Mouse (Mus musculus): ENCODE results near the gene Plppr3.

Gene Plppr3

DNA sequence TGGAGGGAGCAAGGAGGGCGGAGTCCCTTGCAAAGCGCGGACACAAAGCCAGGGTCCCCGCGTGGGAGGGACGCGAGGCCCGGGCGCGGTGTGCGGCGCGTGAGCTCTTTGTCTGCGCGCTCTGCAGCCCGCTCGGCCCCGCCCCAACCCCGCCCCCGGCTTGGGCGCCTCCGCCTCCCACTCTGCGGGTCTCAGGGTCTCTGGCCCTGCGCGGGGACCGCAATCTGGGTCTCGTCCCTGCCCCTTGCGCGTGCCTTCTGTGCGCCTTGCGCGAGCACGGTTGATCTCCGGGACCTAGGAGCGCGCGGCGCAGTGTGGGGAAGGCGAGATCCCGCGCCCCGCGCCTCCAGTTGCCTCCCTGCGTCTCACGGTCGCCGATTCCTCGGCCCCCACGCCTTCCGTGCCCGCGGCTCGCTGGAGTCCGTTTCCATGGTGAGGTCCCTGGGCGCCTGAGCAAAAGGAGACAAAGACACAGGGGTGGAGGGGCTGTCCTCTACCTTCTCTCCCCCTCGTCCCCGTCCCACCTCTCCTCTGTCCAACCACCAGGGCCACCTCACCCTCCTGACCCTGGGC lies at the start of gene Plppr3, which contains the start of gene Prtn3:
Gene Plppr3, minus strand, starts transcription at position 345 of the 573 bp plus-strand sequence.
Gene Prtn3, plus strand, starts transcription at position 187 of the 573 bp plus-strand sequence.
- DNase-seq (ENCODE audit: low spot score in 2 of 2): no peak

DNA sequence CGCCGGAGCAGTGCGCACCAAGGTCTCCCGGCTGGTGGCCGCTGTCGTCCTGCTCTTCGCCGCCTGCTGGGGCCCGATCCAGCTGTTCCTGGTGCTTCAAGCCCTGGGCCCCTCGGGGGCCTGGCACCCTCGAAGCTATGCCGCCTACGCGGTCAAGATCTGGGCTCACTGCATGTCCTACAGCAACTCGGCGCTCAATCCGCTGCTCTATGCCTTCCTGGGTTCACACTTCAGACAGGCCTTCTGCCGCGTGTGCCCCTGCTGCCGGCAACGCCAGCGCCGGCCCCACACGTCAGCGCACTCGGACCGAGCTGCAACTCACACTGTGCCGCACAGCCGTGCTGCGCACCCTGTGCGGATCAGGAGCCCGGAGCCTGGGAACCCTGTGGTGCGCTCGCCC lies 47.1 kb upstream of the Plppr3 start:
- no peak for DNase-seq (ENCODE audit: low spot score in 2 of 2)

DNA sequence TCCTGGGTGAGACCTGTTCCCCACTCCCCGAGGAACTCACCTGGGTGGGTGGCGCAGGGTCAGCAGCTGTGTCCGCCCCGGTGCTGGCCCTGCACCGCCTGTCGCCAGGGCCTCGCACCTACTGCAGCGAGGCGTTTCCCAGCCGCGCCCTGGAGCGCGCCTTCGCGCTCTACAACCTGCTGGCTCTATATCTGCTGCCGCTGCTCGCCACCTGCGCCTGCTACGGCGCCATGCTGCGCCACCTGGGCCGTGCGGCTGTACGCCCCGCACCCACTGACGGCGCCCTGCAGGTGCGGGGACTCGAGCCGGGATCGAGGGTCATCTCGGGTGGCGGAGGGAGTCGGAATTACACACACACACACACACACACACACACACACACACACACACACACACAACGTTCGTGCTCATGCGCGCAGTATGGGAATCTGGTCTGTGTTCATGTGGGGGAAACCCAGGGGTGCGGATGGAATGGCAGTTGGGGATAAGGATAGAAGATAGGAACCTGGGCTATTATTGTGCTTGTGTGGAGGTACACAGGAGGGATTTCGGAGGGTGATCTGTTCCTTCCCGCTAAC lies 46.6 kb upstream of the Plppr3 start, which contains the start of gene R3hdm4:
Gene R3hdm4, minus strand, starts transcription at position 251 of the 578 bp plus-strand sequence.
- no peak for DNase-seq (ENCODE audit: low spot score in 2 of 2)

DNA sequence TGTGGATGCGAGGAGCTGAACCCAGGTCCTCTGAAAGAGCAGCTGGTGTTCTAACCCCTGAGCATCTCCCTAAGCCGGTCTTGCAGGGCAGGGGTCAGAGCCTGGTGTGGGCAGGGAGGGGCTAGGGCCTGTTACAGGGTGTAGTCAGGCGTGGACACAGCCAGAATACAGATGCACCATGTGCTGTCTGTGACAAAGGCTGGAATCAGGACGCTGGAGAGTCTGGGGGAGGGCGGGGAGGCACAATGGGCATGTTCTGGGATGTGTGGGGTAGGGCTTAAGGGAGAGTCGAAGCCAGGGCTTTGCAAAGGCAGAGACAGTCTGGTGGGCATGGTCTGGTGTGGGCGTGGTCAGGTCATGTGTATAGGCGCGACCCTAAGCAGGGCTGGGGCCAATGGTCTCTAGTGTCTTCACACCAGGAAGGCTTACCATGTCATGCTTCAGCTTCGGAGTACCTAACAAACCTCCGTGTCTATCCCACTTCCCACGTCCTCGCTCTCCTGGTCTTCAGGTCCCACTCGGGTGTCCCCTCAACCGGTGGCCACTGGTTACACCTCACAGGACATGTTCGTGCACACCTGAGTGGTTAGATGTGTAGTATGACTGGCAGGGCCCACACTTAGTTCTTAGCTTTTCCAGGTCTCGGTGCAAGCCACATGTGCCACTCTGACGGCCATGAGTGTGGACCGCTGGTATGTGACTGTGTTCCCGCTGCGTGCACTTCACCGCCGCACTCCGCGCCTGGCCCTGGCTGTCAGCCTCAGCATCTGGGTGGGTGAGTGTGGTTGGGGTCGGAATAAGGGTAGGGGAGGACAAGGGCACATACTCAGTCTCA lies 45.8 kb upstream of the Plppr3 start:
- DNase-seq (ENCODE audit: low spot score in 2 of 2): no peak

DNA sequence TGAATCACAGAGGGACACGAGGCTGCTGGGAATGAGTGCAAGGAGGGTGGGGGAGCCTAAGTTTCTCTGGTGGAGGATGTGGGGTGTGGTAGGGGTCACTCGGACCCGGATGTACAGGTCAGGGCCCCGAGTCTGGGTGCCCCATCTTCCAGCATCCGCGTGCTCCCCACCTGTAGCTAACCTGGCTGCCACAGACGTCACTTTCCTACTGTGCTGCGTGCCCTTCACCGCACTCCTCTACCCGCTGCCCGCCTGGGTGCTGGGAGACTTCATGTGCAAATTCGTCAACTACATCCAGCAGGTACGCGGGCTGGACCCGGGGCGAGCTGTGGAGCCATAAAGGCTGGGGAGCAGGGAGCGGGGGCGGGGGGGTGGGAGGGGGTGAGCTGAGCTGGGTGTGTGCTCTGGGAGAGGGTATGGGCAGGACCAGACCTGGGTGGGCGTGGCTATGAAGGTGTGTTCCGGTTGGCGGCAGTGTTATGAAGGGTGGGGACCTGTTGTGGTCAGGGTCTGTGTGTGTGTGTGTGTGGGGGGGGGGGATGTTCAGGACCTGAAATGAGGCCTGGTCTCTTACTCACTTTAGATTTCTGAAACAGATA lies 44.9 kb upstream of the Plppr3 start:
- no peak for DNase-seq (ENCODE audit: low spot score in 2 of 2)

DNA sequence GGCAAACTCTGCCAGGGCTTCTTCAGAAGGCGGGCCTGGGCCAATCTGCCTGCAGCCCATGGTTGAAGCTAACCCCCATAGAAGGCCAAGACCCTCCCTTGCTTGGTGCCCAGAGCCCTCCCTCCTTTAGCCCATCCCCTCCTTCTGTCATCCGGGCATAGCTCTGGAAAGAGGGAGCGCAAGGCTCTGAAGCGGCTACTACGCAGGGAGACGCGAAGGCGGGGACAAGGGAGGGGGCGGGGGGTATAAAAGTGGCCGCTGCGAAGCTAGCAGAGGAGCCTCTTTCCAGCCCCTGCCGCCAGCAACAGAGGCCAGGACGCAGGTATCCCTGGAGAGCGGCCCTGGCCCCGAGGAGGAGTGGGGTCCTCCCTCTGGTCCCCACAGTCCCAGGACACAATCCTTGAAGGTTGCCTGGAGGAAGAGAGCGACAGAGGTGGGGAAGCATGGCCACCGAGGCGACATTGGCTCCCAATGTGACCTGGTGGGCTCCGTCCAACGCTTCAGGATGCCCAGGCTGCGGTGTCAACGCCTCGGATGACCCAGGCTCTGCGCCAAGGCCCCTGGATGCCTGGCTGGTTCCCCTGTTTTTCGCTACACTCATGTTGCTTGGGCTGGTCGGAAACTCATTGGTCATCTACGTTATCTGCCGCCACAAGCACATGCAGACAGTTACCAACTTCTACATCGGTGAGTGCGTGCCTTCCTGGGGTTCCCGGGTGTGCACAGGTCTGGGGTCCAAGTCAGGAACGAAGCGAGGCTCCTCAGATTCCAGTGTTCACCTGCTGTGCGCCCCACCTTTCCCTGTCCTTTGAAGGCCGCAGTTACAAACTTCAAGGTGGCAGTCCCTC lies 44.0 kb upstream of the Plppr3 start:
- DNase-seq (ENCODE audit: low spot score in 2 of 2): no peak

DNA sequence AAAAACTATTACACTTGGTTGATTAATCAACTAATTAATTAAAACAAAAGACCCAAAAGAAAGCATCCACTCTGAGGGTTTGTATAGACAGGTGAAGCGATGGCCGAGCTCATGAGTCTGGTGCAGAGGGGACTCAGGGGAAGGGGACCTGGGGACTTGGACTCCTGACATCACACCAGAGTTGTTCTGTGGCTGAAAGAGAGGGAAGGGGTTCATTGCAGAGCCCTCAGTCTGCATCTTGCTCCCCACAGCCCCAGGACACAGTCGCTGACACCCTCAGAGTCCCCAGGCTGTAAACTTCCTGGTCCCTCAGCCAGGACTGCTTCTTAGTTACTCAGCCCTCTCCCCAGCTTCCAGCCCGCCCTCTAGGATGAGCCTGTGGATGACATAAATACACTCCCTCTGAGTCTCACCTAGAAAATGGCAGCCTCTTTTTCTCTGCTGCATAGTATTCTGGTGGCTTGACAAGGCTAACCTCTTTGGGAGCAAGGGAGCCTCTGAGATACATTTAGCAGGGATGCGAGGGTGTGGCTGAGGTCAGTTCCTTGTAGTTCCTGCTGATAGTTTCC lies 43.2 kb upstream of the Plppr3 start:
- no peak for DNase-seq (ENCODE audit: low spot score in 2 of 2)

DNA sequence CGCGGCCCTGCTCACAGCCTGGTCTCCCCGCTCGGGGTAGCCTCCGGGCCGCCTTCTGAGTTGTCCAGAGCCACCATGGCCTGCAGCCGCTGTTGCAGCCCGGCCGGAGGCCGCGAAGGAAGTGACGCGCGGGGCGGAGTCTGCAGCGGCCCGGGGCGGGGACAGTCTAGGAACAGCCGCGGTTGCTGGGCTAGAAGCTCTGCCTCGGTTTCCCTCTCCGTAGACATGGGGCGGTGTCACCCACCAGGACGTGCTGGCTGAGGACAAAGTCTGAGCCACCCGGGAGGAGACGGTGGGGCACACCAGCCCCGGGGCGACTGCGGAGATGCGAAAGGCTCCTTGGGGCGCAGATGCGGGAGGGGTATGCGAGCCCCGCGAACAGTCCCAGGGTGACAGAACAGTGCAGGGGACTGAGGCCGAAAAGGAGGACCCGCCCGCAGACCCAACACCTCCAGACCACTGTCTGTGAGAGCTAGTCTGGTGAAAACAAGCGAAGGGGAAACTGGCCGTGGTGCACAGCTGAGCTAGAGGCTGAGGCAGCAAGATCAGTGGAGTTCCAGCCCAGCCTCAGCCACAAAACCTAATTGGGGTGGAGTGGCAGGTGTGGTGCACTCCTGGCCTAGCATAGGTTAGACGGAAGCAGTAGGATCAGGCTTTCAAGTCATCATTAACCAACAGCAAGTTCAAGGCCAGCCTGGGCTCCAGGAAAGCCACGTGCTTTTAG lies 42.5 kb upstream of the Plppr3 start, which contains the start of gene Kiss1r:
Gene Kiss1r, plus strand, starts transcription at position 164 of the 724 bp plus-strand sequence.
- DNase-seq (ENCODE audit: low spot score in 2 of 2): peak; percentile 73 to 77

DNA sequence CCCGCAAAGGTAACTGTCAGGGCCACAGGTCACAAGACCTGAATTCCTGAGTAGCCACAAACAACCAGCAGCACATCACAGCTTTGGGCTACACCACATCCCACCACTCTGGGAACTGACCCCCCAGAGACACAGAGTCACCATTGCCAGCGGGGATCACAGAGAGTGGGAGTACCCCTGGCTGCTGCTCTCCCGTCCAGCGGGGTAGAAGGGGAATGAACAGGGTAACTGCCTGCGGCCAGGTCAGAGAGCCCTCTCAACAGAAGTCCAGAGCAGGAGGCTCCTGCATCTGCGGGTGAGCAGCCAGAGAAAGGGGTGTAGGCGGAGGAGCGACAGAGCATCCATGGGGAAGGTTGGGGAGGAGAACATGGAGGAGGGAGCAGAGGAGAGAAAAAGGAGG lies 41.6 kb upstream of the Plppr3 start:
- no peak for DNase-seq (ENCODE audit: low spot score in 2 of 2)

DNA sequence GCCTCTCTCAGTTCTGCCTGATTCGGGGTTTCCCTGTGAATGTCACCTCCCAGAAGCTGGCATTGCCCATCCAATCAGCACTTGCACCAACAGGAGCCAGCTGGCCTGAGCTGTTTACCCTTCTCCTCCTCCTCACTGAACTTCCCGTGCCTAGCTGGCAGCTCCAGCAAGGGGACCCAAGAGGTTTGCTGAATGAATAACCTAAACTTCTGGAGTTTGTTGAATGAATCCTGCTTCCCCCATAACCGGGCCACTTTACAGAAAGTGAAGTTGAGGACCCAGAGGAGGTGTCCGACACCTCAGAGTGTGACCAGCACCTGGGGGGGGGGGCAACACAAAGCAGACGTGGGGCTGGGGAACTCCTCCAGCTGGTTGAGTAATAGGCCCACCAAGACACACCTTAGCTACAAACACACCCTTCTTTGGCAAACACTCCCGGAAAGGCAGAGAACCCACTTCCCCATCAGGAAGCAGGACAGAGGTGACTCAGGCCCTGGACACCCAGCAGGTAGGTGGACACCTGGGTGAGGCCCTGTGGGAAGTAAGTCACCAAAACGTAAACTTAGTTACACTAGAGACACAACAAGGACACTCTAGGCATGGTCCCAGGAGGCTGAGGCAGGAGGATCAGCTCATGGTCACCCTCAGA lies 40.6 kb upstream of the Plppr3 start:
- DNase-seq (ENCODE audit: low spot score in 2 of 2): no peak

DNA sequence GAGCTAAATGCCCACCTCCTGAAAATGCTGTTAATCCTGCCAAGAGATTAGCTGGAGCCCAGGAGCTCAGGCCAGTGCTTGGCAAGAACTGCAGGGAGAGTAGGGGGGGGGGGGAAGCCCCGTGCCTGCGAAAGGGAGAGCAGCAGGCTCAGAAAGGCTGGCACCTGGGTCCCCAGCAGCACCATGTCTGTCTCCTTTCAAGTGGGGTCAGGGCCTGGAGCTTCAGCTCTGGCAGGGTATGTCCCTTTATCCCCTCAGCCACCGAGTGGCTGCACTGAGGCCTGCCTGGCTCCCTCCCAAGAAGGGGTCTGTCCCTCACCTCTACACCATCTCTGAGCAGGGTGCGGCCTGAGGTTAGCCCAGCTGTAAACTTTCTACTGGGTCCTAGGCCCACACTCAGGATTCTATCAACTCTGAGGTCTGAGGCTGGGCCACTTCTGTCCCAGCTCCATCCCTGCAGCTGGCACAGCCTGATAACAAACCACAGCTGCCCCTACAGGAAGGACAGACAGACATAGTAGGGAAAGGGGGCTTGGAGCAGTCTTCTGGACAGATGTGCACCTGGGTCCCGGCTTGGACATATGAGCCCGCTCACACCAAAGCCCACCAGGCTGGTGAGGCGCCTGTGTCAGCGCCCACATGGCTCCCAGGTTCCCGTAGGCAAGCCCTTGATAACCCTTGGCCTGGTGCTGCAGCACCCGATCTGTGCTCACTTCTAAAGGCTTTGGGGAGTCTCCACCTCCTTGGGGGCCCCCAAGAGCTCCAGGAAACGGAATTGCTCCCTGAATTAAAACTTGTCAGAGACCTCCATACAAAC lies 39.9 kb upstream of the Plppr3 start:
- no peak for DNase-seq (ENCODE audit: low spot score in 2 of 2)

DNA sequence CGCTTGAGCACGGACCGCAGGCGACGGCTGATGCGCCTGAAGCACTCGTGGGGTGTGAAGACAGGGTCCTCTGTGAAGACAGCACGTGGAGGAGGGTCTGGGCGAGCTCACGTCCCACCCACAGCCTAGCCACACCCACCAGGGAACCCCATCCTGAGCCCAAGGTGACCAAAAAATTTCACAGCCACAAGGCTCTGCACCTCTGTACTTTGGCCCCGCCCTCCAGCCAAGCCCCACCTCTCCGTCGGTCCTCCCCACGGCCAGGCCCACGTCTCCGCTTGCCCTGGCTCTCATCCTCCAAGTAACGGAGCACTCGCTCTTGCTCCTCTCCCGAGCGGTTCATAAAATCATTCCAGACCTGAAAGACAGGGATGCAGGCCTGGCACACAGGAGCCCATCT lies 38.0 kb upstream of the Plppr3 start:
- DNase-seq (ENCODE audit: low spot score in 2 of 2): no peak

DNA sequence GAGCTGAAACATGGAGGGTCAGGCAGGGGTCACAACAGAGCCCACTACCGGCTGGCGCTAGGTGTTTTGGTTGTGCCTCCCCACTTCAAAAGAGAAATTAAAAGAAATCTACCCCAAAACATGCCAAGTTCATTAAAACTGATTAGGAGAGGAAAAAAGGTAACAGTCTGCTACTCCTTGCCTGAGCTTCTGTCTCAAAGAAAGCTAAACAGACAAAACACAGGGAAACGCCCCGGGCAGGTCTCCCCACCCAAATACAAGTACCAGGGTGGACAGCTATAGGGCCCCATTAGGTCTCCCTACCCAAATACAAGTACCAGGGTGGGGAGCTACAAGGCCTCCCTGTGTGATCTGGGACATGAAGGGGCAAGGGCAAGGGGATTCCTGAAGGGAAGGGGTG lies 36.1 kb upstream of the Plppr3 start, which contains the start of gene Gm26602:
Gene Gm26602, plus strand, starts transcription at position 301 of the 400 bp plus-strand sequence.
- no peak for DNase-seq (ENCODE audit: low spot score in 2 of 2)

DNA sequence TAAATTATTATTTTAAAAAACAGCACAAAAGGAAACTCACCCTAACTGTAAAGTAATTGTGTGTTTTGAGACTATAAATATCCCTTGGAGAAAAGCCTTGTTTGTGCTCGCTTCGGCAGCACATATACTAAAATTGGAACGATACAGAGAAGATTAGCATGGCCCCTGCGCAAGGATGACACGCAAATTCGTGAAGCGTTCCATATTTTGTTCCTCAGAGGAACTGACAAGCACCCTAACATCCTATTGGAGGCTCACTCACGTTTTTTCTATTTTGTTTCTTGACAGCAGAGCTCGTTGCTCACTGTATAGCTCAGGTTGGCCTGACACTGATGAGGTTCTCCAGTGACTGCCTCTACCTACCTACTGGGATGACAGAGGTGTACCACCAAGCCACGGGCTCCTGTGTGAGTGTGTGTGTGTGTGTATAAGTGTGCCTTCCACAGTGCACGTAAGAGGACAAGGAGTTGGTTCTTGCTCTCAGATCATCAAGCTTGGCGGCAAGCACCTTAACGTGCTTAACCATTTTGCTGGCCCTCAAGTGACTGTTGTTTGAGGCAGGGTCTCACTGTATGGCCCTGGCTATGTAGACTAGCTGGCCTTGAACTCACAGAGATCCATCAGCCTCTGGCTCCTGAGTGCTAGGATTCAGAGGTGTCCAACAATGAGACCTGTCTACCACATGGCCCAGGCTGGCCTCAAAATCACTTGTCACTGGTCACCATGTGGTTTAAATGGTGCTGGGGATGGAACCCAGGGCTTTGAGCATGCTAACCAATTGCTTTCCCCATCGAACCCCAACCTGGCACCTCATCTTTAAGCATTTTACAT lies 34.9 kb upstream of the Plppr3 start:
- DNase-seq (ENCODE audit: low spot score in 2 of 2): no peak

DNA sequence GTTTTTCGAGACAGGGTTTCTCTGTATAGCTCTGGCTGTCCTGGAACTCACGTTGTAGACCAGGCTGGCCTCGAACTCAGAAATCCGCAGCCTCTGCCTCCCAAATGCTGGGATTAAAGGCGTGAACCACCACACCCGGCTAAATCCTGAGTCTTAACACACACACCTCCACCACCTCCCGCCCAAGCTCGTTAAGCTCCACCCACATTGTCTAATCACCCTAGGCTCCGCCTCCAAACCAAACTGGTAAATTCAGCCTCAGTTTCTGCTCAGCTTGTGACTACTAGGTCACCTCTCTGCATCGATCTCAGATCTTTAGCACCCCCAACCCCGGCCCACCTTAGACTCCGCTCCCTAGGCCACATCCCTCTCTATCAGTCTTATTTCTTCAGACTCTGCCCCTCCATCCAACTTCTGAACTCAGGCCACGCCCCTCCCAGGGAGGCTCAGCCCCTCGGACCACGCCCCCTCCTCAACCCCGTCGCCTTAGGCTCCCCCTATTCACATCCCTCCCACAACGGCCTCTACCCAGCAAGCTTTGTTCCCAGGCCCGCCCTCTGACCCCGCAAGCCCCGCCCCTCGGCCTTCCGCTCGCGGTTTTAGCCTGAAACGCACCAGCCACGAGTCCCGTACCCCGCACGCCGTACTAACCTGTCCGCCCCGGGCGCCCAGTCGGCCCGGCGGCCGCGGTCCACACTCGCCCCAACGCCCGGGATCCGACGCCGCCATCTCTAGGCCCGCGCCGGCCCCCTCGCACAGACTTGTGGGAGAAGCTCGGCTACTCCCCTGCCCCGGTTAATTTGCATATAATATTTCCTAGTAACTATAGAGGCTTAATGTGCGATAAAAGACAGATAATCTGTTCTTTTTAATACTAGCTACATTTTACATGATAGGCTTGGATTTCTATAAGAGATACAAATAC lies 34.0 kb upstream of the Plppr3 start, which contains the start of gene Med16:
Gene Med16, minus strand, starts transcription at position 757 of the 925 bp plus-strand sequence.
- DNase-seq (ENCODE audit: low spot score in 2 of 2): peak; percentile 91 to 92

DNA sequence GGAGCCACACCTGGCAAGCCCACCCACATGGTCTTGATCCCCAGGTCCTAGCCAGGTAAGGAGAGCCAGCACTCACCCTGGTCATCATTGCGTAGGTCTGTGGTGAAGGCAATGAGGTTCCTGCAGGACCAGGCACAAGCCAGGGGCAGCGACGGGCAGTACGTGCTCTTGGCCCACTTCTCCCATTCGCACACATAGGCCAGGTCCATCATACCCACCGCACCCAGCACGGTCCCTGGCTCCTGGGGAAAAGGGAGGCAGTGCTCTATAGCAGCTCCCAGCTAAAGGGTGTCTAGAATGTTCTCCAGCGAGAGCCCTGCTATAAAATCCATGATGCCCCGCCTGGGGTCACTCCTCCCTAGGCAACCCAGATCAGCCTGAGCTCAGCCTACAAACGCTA lies 33.0 kb upstream of the Plppr3 start:
- no peak for DNase-seq (ENCODE audit: low spot score in 2 of 2)

DNA sequence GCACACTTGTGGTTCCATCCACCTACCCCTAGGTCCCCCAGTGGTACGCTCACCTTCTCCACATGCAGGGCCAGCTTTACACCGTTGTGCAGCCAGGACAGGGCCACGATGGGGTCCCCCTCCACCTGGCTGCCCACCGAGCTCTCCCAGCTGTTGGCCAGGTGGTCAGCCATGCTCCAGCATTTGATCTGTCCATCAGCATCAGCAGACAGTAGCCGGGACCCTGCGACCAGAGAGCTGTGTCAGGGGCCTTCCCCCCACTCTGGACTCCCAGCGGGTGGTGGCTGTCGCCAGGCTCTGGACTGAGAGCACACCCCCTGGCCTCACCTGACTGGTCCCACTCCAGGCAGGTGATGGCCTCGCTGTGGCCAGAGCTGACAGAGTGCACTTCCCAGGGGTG lies 32.3 kb upstream of the Plppr3 start:
- DNase-seq (ENCODE audit: low spot score in 2 of 2): no peak

All from right cerebral cortex, postnatal 36 days (tissue).